Mouse (Mus musculus) forebrain, embryonic 14.5 days (tissue): ENCODE data around the gene Nemp1. TPM values are rescaled to one million over a fixed set of nuclear protein-coding genes. Genes with fewer than 3 reads are reported as not detected.
A peak's percentile ranks its signal among the peaks of the same experiment; 100 is the strongest.

ENCODE experiments used
- ATAC-seq: fragments of 200-750 bp; cut with Nextera tagmentation; 2 replicates; pipeline ENCODE4 v1.8.0; 2017; ENCODE audit warnings: mild to moderate bottlenecking, moderate library complexity
- DNase-seq: peaks from one replicate; pipeline ENCODE4 v3.0.0-alpha.2; 2015; ENCODE audit warnings: low spot score
- H3K27ac ChIP-seq: fragments of 300-500 bp; sonication (generic); 2 replicates; pipeline ENCODE4 v1.5.1; 2014; ENCODE audit warnings: low read depth, mild to moderate bottlenecking, control low read depth, low read length, moderate library complexity
- H3K27me3 ChIP-seq: fragments of 300-500 bp; sonication (generic); replicated peaks from 2 replicates; pipeline ENCODE4 v1.6.1; 2014; ENCODE audit warnings: low read length, control low read depth, mixed read lengths; ENCODE audit not compliant: control insufficient read depth, insufficient read depth
- H3K36me3 ChIP-seq: fragments of 300-500 bp; sonication (generic); 2 replicates; pipeline ENCODE4 v1.6.1; 2014; ENCODE audit warnings: low read length, control low read depth; ENCODE audit not compliant: control insufficient read depth, insufficient read depth
- H3K4me1 ChIP-seq: fragments of 300-500 bp; sonication (generic); 2 replicates; pipeline ENCODE4 v1.6.1; 2014; ENCODE audit warnings: antibody characterized with exemption, low read length, control low read depth; ENCODE audit not compliant: control insufficient read depth, insufficient read depth
- H3K4me2 ChIP-seq: fragments of 300-500 bp; sonication (generic); 2 replicates; pipeline ENCODE4 v1.6.1; 2014; ENCODE audit warnings: mild to moderate bottlenecking, control low read depth, low read length
- H3K4me3 ChIP-seq: fragments of 300-500 bp; sonication (generic); 2 replicates; pipeline ENCODE4 v1.5.1; 2014; ENCODE audit warnings: low read depth, low read length, control low read depth
- H3K9ac ChIP-seq: fragments of 300-500 bp; sonication (generic); 2 replicates; pipeline ENCODE4 v1.6.1; 2014; ENCODE audit warnings: mild to moderate bottlenecking, low read length, control low read depth, moderate library complexity
- H3K9me3 ChIP-seq: fragments of 300-500 bp; sonication (generic); replicated peaks from 2 replicates; pipeline ENCODE4 v1.6.1; 2016; ENCODE audit warnings: low read length, control low read depth, mixed read lengths; ENCODE audit not compliant: control insufficient read depth
- WGBS: fragments of 180-500 bp; shearing (Covaris S2); extraction: QIAGEN DNeasy Blood & Tissue Kit; methylation state at CpG from one replicate; pipeline ENCODE4 v1.1.7; 2014; 5-methylcytosine and 5-hydroxymethylcytosine counted together
- polyA plus RNA-seq: library from polyadenylated mRNA; unstranded; fragments of >200 nt; fragmentation: Nextera tagmentation; extraction: Ambion mirVana; gene quantifications from 2 replicates; pipeline ENCODE4 v1.2.1, GENCODE M21; 2014

Nemp1 gene
- polyA plus RNA-seq, 1 experiment from 2014 or later = 5.8 TPM

DNA sequence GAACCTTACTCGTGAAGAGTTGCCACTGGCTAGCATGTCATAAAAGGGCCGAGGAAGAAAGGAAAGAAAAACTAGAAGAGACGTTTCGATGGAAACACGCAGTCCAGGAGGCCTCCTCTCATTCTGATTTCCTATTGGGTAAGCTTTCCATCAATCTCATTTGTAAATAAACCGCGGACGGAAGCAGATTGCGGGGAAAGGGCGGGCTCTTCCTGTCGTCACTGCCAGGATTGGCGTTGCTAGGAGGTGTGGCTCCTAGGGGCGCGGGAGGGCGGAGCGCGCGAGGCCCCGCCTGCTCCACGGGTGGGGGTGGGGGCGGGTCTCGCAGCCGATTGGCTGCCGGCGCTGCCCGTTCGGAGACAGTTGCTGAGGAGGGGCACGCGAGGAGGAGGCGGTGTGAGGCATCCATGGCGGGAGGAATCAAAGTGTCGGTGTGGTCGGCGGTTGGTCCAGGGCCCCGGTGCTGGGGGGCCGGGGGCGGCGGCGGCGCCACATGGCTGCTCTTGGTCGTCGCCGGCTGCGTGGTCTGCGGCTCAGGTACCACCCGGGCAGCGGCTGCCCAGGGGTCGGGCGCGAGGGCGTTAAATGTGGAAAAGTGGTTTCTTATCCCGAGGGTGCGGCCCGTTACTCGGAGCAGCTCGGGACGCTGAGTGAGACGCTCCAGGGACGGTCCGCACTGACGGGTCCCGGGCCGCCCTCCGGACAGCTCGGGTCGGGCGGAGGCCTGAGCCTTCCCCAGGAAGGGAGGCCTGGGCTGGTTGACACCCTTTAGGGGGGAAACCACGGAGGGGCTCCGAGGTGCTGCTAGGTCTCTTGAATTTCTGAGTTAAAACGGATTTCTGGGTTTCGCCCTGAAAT lies 10.2 kb downstream of the Nemp1 start:
- peak; percentile 100 for DNase-seq
- H3K36me3 ChIP-seq = no peaks in the 10 kb centered on the region
- peak overlapping the region; percentile 28; the same call in 1 of the 2 replicates for H3K27ac ChIP-seq
- H3K4me1 ChIP-seq = peaks cover 7% of the 10 kb centered on the region; the same call in 1 of the 2 replicates
- peak overlapping the region; percentile 66 for H3K9ac ChIP-seq
- 1% methylated on average over 71 of the region's 71 CpGs for WGBS
- H3K4me2 ChIP-seq = peak overlapping the region; percentile 80
- peak overlapping the region; percentile 75 for H3K4me3 ChIP-seq
- H3K27me3 ChIP-seq = no peaks in the 10 kb centered on the region
- no peaks in the 10 kb centered on the region for H3K9me3 ChIP-seq
- peak; percentile 98 for ATAC-seq

DNA sequence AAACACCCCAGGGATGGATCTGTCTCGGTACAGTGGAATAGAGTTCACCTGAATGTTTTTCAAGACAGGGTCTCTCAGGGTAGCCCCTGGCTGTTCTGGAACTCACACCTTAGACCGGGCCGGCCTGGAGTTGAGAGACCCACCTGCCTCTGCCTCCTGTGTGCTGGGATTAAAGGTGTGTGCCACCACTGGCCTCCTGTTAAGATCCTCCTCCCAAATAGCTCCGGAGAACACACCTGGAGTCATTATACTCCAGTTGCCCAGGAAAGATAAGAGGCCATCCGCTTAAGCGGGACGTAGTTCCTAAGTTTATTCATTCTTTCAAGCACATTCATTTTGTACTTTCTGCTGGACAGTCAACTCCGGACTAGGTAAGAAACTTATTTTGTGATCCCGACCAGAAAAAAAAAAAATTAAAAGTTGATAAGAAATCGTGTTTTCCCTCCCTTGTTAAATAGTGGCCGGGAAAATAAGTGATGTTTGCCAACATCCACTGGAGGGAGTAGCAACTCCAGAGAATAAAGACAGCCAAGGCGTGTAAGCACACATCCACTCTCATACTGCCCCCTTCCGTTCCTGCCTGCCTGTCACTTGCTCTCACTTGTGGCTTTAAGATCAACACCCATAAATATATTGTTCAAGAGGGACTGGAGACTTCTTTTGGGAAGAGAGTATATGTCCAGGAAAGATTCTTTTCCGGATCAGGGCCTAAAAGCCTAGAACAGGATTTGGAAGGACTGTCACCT lies 11.1 kb downstream of the Nemp1 start:
- Histone ChIP-seq H3K4me1 (peaks cover 7% of the 10 kb centered on the region; the same call in 1 of the 2 replicates), H3K9ac (peak overlapping the region; percentile 66), H3K36me3 (no peaks in the 10 kb centered on the region), H3K4me2 (peak overlapping the region; percentile 80), H3K27ac (no peak overlapping the region), H3K4me3 (peak overlapping the region; percentile 75), H3K9me3 (no peaks in the 10 kb centered on the region), H3K27me3 (no peaks in the 10 kb centered on the region)
- WGBS = 16% methylated on average over 14 of the region's 14 CpGs
- DNase-seq (peak; percentile 87), ATAC-seq (no peak)

- peaks cover 7% of the 10 kb centered on the region; the same call in 1 of the 2 replicates for H3K4me1 ChIP-seq
- 97% methylated on average over 1 of the region's 1 CpGs for WGBS
- ATAC-seq (no peak), DNase-seq (no peak)
- no peak overlapping the region for H3K4me3 ChIP-seq
- no peak overlapping the region for H3K4me2 ChIP-seq
- H3K9ac ChIP-seq = peak overlapping the region; percentile 21; the same call in 1 of the 2 replicates
- no peak overlapping the region for H3K27ac ChIP-seq
- no peaks in the 10 kb centered on the region for H3K27me3 ChIP-seq
- H3K36me3 ChIP-seq = no peaks in the 10 kb centered on the region
- no peaks in the 10 kb centered on the region for H3K9me3 ChIP-seq
These were observed 12.5 kb downstream of the Nemp1 start for GRCm38 (mm10) chr10:127679208-127679607.

GRCm38 (mm10) chr10:127679881-127680280 lies 13.2 kb downstream of the Nemp1 start:
- no peak for DNase-seq
- Histone ChIP-seq H3K27ac (no peak overlapping the region), H3K9me3 (no peaks in the 10 kb centered on the region), H3K27me3 (no peaks in the 10 kb centered on the region), H3K4me2 (no peak overlapping the region), H3K9ac (no peak overlapping the region), H3K4me1 (peaks cover 7% of the 10 kb centered on the region; the same call in 1 of the 2 replicates), H3K4me3 (no peak overlapping the region), H3K36me3 (no peaks in the 10 kb centered on the region)
- WGBS = 92% methylated on average over 3 of the region's 3 CpGs
- no peak for ATAC-seq

- Histone ChIP-seq H3K4me1 (no peaks in the 10 kb centered on the region), H3K9me3 (no peaks in the 10 kb centered on the region), H3K27ac (no peak overlapping the region), H3K4me2 (no peak overlapping the region), H3K36me3 (no peaks in the 10 kb centered on the region), H3K4me3 (no peak overlapping the region), H3K9ac (no peak overlapping the region), H3K27me3 (no peaks in the 10 kb centered on the region)
- WGBS = 97% methylated on average over 6 of the region's 6 CpGs
- DNase-seq (no peak), ATAC-seq (no peak)
These were observed 16.2 kb downstream of the Nemp1 start for GRCm38 (mm10) chr10:127682886-127683285.

GRCm38 (mm10) chr10:127691053-127691452 lies 24.4 kb downstream of the Nemp1 start:
- Histone ChIP-seq H3K4me2 (no peak overlapping the region), H3K27ac (no peak overlapping the region), H3K4me1 (no peaks in the 10 kb centered on the region), H3K36me3 (peaks cover 27% of the 10 kb centered on the region), H3K27me3 (no peaks in the 10 kb centered on the region), H3K4me3 (no peak overlapping the region), H3K9me3 (no peaks in the 10 kb centered on the region), H3K9ac (no peak overlapping the region)
- ATAC-seq (no peak), DNase-seq (no peak)
- 32% methylated on average over 1 of the region's 1 CpGs for WGBS

- Histone ChIP-seq H3K36me3 (peaks cover 43% of the 10 kb centered on the region), H3K9ac (no peak overlapping the region), H3K27ac (no peak overlapping the region), H3K4me3 (no peak overlapping the region), H3K4me2 (no peak overlapping the region), H3K9me3 (no peaks in the 10 kb centered on the region), H3K27me3 (no peaks in the 10 kb centered on the region), H3K4me1 (no peaks in the 10 kb centered on the region)
- ATAC-seq (no peak), DNase-seq (peak; percentile 68)
- WGBS = 60% methylated on average over 2 of the region's 2 CpGs
These were observed 27.9 kb downstream of the Nemp1 start for GRCm38 (mm10) chr10:127694636-127695035.

GRCm38 (mm10) chr10:127695775-127696174 lies 29.1 kb downstream of the Nemp1 start:
- no peaks in the 10 kb centered on the region for H3K4me1 ChIP-seq
- H3K27ac ChIP-seq = no peak overlapping the region
- H3K4me3 ChIP-seq = no peak overlapping the region
- ATAC-seq (no peak), DNase-seq (no peak)
- H3K9ac ChIP-seq = no peak overlapping the region
- H3K4me2 ChIP-seq = no peak overlapping the region
- H3K27me3 ChIP-seq = no peaks in the 10 kb centered on the region
- peaks cover 42% of the 10 kb centered on the region for H3K36me3 ChIP-seq
- no peaks in the 10 kb centered on the region for H3K9me3 ChIP-seq
- 93% methylated on average over 7 of the region's 7 CpGs for WGBS
